Mouse (Mus musculus) neural tube, embryonic 10.5 days (tissue): Measurements from ENCODE around the gene AC161166.1.
"Not testable (repeated sequence)": the region's sequence is repeated elsewhere in the genome, so short reads cannot be mapped to it uniquely, and the experiment has no call there.

Experiments
- DNase-seq: peaks from one replicate; pipeline ENCODE4 v3.0.0-alpha.2; 2017; ENCODE audit warnings: low spot score; ENCODE audit errors: extremely low spot score

Gene AC161166.1

DNA sequence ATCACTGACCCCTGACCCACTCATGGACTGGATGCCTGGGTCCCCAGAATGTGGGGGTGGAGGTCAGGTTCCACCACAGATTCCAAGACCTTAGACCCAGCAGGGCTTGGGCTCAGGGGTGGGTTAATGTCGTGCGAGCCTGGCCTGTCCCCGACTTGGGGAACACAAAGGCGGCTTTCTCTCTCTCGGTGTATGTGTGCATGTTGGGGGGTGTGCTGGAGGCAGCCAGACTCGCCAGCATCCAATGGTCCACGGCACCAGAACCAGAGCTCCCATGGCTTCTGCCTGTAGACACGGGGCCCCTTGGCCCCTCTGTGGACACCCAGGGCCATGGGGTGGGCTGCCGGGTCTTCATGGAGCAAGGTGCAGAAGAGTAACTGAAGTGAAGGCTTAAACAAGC lies 26.8 kb downstream of the AC161166.1 start:
- no peak for DNase-seq

DNA sequence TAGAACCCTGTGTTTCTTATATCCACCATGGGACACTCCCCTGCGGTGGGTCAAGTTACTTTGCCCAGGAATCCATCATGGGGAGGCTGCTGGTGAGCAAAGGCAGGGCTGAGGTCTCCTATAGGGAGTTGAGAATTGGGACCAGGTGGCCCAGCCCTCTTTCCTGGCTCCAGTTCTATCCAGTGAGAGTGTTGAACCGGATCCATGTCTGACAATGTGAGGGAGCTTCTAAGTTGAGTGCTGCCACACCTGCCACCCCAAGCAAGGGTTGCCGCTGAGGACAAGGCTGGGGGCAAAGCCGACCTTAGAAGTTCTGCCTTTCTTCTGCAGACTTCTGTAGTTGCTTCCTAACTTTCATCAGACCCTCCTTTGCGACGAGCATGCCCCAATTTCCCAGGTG lies 29.0 kb downstream of the AC161166.1 start:
- not testable (repeated sequence) for DNase-seq

DNA sequence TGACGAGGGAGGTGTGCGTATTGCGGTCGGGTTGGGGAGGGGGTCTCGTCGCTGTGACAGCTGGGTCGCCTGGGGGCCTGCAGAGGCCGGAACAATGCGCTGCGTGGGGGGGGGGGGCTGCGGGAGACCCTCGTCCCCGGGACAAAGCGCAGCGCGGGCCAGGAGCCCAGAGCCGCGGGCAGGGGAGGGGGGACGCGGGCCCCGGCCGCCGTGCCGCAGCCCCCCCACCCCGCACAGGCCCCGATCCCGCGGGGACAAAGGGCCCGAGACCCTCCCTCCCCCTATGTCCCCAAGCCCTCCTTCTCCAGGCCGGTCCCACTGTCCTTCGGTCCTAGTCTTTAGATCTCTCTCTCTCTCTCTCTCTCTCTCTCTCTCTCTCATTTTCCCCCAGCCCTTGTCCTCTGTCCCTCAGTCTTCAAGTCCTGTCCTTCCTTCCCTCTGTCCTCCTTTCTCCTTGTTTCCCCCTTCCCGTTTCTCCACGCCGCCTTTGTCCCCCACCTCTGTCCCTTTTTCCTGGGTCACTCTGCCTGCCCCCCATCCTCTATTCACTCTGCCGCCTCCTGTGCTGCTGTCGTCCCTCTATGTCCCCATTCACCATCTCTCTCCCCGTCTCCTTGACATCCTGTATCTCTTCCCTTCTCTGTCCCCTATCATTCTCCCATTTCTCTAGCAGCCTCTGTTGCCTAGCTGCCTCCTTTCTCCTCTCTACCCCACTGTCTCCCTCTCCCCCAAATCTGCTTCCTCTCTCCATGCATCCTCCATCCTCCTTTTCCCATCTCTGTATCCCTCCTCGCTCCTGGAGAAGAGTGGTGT lies 29.8 kb downstream of the AC161166.1 start:
- peak; percentile 37 for DNase-seq

DNA sequence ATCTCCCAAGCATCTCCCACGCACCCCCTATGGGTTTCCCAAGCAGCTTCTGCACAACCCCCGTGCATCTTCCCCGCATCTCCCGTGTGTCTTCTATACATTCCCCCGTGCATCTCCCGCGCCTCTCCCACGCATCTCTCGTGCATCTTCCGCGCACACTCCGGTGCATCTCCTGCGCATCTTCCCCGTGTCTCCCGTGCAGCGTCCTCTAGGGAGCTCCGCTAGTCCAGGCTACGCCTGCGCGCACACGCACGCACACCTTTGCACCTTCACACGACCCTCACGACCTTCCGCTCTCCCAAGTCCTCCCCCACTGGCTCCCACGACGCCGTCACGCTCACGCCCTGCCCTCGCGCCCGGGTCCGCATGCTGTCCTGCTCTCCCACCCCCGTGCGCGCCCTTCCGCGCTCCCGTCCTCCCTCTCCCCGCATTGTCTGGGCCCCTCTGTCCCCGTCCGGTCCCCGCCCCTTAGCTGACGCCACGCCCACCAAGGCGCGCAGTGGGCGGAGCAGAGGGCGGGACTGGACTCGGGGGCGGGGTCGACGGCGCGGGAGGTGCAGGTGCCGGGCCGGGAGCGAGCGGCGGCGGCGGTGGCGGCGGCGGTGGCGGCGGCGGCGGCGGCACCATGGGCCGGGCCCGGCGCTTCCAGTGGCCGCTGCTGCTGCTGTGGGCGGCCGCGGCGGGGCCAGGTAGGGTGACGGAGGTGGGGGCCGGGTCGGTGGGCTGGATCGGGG lies 30.6 kb downstream of the AC161166.1 start, which contains the start of gene Cadm4:
Cadm4 (plus strand) TSS at position 550 of the 734 bp plus-strand sequence.
- peak; percentile 95 for DNase-seq

DNA sequence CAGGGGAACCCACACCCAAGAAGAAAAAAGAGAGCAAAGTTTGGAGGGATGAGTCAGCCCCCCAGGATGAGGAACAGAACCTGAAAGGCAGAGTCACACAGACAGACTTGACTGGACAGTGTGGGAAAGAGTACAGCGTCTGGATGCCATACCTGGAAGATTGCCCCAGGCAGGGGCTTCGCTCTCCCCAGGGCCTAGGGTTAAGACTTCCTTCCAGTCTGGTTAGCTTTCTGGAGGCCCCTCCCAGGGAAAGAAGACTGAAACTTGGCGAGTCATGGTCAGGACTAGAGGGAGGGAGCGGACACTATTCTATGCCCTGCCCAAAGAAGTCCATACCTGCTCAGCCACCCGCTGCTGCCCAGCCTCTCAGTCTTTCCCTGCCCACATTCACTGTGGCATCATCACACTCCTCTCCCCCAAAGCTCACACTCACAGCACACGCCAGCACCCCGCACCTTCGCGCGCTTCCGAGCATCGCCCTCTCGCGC lies 31.2 kb downstream of the AC161166.1 start:
- no peak for DNase-seq

DNA sequence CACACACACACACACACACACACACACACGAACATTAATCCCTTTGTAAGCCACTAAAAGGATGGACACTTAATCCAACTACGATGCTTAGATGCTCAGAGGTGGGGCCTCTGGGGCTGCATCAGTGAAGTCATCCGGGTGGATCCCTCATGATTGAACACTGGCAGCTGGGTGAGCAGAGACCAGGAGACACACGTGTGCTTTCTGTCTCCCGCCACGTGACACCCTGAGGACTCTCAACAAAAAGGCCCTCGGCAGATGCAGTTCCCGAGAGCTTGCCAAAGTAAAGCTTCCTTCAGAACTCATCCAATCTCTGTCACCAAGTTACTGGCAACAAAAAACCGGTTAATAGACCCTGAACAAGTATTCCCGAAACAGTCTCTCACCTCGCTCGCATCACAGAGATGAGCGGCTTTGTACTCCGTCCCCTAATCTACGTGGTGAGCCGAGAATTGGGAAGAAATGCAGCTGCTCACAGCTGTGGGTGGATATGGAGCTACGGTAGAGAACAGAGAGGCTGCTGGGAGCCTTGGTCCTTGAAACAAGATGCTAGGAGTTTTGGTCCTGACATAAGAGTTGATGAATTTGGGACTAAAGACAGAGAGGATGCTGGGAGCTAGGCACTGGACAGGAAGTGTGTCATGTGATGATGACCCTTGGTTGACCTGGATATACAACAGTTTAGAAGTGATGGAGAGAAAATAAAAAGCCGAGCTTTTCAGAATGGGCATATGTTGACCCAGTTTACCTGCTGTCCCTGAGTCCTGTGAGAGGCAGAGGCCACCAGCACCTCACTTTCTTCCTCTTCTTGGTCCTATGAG lies 31.9 kb downstream of the AC161166.1 start:
- no peak for DNase-seq

DNA sequence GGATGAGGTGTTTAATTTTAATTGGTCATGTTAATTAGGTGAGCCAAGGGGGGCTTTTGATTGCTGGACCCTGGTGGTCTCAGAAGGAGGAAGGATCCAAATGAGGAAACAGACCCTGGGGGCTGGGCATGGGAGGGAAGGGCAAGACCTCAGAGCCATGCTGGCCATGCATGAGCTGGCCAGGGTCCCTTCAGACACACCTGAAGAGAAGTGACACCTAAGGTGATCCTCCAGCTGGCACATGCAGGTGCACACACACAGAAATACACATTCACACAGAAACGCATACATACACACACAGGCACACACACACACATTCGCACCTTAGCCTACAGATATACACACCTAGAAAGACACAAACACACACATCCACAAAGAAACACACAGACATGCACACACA lies 32.6 kb downstream of the AC161166.1 start:
- DNase-seq = no peak

DNA sequence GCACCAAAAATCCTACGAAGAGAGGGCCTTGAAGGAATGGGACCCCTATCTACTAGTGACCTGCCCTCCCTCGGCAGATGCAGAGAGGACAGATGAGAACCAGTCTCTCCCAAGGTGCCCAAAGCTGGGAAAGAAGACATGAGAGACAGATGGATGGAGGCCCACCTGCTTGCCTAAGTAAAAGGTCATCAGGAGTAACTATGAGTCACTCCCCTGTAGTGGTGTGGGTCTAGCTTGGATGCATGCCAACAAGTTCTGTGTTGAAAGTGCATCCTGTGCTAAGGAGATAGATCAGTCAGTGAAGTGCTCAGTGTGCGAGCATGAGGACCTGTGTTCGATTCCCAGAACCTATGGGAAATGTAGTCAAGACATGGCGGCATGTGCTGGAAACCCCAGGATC lies 33.3 kb downstream of the AC161166.1 start:
- DNase-seq = no peak

DNA sequence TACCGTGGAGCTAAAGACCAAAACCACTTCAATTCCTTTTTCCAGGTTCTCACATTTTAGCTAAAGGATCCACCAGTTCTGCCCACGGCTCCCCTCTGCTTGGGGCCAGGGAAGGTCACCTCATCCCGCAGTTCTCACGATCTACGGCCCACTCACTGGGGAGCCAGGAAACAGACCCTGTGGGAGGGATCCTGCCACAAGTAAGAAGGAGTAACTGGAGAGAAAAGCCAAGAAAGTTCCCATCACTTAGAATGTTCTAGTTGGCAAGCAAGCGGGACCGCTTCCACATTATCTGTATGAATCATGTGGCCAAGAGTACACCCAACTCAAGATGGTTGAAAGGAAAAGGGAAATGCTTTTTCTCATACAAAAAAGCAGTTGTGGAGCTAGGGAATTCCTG lies 35.4 kb downstream of the AC161166.1 start:
- no peak for DNase-seq

DNA sequence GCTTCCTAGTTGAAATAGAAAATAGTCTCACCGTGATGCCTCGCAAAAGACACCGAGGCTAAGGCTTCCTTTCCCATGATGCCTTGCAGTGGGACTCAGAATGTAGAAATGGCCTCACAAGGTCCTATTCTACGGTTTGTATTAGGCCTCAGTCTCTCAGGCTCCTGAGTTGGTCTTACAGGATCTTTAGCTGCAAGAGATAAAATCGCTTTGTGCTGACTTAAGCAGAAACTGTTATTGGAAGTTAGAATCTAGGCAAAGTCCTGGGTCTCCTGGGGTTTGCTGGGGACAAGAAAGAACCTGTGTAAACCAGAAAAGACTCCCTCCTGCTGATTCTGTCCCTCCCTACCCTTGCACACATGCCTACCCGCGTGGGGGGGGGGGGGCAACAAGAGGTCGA lies 35.9 kb downstream of the AC161166.1 start:
- no peak for DNase-seq

DNA sequence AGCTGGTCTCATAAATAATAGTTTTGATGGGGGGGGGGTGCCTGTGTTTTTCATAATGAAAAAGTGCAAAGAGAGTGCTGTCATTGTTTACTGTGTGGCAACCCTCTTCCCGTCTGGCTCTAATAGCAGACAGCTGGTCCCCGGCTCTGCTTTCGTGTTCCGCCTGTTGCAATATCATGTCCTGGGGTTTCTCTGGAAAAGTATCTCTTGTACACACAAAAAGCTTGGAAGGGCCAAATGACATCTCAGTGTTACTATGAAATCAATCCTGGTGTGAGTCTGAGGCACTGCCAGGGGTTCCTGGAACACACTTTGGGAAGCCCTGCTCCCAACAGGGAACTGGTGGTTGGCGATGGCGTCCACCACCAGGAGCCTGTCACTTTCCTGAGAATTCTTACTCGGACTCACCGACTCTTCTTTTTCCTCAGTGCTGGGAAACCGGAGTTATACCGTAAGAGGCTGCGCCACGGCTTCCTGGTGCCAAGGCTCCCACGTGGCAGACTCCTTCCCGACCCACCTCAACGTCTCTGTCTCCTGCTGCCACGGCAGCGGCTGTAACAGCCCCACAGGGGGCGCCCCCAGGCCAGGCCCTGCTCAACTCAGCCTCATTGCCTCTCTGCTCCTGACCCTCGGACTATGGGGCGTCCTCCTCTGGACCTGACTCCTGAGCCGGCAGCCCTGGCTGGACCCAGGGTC lies 37.3 kb downstream of the AC161166.1 start:
- no peak for DNase-seq

DNA sequence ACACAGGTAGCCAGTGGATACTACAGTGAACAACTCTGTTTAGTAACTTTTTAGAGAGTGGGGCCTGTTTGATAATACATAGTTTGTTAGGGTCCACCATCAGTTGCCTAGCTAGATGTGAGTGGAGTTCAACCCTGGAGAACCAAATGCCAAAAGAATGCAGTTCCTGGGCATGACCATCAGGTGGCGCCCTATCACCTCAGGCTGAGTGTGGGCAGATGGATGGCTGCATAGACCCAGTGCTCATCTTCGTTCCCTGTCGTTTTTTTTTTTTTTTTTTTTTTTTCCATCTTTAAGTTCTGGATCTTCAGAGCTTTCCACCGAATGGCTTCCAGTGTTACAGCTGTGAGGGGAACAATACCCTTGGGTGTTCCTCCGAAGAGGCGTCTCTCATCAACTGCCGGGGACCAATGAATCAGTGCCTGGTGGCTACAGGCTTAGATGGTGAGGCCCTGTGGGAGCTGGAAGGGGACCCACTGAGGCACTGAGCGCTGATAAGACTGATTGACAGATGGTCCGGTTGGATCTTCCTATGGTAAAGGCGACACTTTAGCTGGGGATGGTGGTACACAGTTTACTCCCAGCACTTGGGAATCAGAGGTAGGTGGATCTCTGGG lies 38.2 kb downstream of the AC161166.1 start:
- DNase-seq = peak; percentile 73

DNA sequence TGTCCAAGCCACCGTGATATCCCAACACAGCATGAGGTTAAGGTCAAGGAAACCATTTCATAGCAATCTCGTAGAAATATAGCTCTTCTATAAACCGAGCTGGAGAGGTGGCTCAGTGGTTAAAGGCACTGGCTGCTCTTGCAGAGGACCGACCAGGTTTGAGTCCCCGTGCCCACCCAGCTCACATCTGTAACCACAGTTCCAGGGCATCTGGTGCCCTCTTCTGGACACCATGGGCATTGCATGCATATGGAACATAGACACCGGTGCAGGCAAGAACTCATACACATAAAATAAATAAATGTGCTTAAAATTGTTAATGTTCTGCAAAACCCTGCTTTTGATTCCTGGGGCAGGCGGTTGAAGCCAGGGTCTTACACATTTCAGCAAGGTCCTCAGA lies 39.3 kb downstream of the AC161166.1 start:
- DNase-seq = peak; percentile 49

DNA sequence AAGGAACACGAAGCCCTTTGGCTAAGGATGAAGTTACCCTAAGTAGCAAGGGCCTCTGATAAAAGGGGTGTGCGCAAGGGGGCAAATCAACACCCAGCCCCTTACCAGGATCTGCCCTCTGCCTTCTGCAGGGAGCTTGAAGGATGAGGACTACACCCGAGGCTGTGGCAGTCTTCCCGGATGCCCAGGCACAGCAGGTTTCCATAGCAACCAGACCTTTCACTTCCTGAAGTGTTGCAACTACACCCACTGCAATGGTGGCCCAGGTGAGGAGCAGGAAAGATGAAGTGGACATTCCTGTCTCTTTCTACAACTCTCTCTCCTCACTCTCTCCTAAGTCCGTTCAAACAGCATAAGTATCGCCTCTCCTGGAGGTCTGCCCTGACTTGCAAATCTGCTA lies 39.8 kb downstream of the AC161166.1 start:
- DNase-seq = no peak

DNA sequence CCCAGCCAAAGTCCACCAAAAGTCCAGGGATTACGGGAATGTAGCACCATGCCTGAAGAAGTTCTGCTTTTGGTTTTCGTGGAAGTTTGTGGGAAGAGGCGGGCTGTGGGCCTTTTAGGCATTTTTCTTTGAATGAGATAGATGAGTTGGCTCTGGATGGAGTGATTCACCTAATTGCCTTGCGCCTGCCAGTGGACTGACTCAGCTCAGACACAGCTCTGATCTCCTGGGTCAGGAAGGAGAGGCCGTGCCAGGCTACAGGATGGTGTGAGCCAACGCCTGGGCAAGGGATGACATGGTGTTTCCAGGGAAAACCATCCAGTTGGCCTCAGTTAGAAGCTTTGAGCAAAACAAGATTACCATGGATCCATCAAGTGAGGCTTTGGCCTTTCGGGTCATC lies 41.9 kb downstream of the AC161166.1 start:
- DNase-seq = no peak

DNA sequence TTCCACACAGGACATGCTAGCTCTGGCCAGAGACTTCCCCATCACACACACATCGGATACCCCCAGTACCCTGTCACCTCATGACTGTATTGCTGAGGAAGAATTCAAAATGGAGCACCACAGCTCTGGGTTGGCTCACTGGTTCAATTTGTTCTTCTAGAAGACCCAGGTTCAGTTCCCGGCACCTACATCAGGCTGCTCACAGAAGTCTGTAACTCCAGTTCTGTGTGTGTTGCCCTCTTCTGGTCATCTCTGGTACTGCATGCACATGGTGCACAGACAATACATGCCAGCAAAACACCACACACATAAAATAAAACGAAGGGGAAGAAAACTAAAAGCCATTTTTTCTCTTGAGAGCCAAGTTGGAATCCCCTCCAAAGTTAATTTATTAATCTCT lies 43.1 kb downstream of the AC161166.1 start:
- DNase-seq = no peak

DNA sequence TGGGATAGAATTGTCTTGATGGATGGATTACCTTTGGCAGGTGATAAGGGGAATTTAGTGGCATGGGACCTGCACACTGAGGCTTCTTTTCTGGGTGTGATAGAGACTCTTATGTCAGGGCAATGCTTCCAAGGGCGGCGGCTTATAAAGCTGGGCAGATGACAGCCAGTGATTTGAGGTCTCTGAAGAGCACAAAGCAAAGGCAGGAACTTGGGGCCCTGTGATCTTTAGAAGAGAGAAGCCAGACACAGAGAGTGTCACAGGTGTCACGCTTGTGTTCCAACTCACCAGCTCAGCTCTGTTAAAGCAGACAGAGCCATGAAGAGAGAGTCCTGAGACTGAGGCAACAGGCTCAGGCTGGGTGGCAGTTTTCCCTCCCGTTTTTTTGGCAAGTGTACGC lies 44.4 kb downstream of the AC161166.1 start:
- no peak for DNase-seq

DNA sequence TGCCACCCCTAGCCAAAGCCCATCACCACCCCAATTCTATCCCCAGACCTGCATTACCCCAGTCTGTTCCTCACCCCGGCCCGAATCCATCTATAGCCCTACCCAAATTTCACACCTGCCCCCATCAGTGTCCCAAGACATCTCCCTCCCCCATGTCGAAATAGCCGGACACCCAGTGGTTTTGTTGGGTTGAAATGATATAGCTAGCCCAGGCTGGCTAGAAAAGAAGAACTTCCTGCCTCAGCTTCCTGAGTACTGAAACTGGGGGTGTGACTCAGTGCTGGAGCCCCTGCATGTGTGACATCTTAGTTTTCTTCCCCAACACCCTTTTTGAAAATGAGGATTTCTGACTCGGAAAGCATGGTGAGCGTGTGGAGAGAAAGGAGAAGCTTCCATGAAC lies 45.4 kb downstream of the AC161166.1 start:
- no peak for DNase-seq

DNA sequence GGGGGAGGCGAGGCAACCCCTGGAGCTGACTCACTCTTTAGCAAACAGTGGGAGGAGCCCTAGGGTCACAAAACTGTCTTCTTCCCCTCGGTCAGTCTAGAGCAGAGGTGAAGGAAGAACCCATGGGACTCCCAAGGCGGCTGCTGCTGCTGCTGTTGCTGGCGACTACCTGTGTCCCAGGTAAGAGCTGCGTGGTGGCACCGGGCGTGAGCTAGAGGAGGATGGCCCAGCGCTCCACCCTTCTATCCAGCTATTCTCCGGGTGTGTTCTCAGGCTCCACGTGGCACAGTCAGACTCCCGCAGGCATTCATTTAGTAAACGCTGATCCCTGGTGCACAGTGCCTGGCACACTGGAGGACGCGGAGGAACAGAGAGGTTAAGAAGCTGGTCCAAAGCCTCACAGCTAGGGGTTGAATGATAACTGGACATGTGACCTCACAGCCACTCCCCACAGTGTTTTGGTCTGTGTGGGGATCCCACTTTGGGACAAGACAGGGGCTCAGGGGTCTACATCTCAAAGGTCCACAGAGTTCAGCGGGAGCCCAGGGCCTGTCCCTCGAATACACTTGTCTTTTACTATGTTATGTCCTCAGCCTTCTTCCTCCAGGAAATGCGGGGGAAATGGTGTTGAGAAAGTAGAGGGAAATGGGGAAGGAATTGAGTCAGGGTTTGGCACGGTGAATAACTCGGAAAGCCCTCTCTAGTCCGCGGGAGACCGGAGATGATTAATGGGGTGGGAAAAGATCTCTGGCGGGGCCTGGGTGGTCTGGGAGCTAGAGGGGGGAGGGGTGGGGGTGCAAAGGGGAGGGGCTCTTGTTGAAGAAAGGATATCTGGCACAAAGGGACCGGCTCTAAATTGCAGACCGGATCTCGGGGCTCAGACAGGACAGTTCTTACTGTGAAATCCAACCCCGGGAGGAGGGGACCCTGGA lies 49.6 kb downstream of the AC161166.1 start, which contains the start of gene Plaur:
Plaur (plus strand) TSS at position 97 of the 932 bp plus-strand sequence.
- peak; percentile 61 for DNase-seq
